Mouse (Mus musculus) forebrain, embryonic 15.5 days (tissue): ENCODE measurements around the gene Cxadr. TPM values are rescaled to one million over a fixed set of nuclear protein-coding genes. Genes with fewer than 3 reads are reported as not detected.

Source experiments
- ATAC-seq: fragments of 200-750 bp; cut with Nextera tagmentation; replicated peaks from 2 replicates; pipeline ENCODE4 v1.8.0; 2017; ENCODE audit warnings: mild to moderate bottlenecking, moderate TSS enrichment, moderate library complexity
- H3K27ac ChIP-seq: fragments of 300-500 bp; sonication (generic); replicated peaks from 2 replicates; pipeline ENCODE4 v1.5.1; 2015; ENCODE audit warnings: mild to moderate bottlenecking, inconsistent platforms
- H3K27me3 ChIP-seq: fragments of 300-500 bp; sonication (generic); 2 replicates; pipeline ENCODE4 v1.6.1; 2015; ENCODE audit warnings: inconsistent platforms
- H3K36me3 ChIP-seq: fragments of 300-500 bp; sonication (generic); 2 replicates; pipeline ENCODE4 v1.6.1; 2015; ENCODE audit warnings: mild to moderate bottlenecking, inconsistent platforms
- H3K4me1 ChIP-seq: fragments of 300-500 bp; sonication (generic); 2 replicates; pipeline ENCODE4 v1.6.1; 2015; ENCODE audit warnings: inconsistent platforms
- H3K4me2 ChIP-seq: fragments of 300-500 bp; sonication (generic); replicated peaks from 2 replicates; pipeline ENCODE4 v1.6.1; 2015; ENCODE audit warnings: mild to moderate bottlenecking, inconsistent platforms
- H3K4me3 ChIP-seq: fragments of 300-500 bp; sonication (generic); 2 replicates; pipeline ENCODE4 v1.5.1; 2015; ENCODE audit warnings: mild to moderate bottlenecking, inconsistent platforms
- H3K9ac ChIP-seq: fragments of 300-500 bp; sonication (generic); replicated peaks from 2 replicates; pipeline ENCODE4 v1.6.1; 2015; ENCODE audit warnings: mild to moderate bottlenecking, inconsistent platforms
- H3K9me3 ChIP-seq: fragments of 300-500 bp; sonication (generic); 2 replicates; pipeline ENCODE4 v1.6.1; 2016; ENCODE audit warnings: inconsistent platforms
- WGBS: fragments of 180-500 bp; shearing (Covaris S2); methylation state at CpG from one replicate; pipeline ENCODE4 v1.1.7; 2015; ENCODE audit warnings: mixed read lengths; 5-methylcytosine and 5-hydroxymethylcytosine counted together
- polyA plus RNA-seq: library from polyadenylated mRNA; unstranded; fragments of >200 nt; fragmentation: Nextera tagmentation; extraction: Ambion mirVana; gene quantifications from 2 replicates; pipeline ENCODE4 v1.2.1, GENCODE M21; 2015

Gene Cxadr
- polyA plus RNA-seq, 1 experiment from 2014 or later = 147 TPM

DNA sequence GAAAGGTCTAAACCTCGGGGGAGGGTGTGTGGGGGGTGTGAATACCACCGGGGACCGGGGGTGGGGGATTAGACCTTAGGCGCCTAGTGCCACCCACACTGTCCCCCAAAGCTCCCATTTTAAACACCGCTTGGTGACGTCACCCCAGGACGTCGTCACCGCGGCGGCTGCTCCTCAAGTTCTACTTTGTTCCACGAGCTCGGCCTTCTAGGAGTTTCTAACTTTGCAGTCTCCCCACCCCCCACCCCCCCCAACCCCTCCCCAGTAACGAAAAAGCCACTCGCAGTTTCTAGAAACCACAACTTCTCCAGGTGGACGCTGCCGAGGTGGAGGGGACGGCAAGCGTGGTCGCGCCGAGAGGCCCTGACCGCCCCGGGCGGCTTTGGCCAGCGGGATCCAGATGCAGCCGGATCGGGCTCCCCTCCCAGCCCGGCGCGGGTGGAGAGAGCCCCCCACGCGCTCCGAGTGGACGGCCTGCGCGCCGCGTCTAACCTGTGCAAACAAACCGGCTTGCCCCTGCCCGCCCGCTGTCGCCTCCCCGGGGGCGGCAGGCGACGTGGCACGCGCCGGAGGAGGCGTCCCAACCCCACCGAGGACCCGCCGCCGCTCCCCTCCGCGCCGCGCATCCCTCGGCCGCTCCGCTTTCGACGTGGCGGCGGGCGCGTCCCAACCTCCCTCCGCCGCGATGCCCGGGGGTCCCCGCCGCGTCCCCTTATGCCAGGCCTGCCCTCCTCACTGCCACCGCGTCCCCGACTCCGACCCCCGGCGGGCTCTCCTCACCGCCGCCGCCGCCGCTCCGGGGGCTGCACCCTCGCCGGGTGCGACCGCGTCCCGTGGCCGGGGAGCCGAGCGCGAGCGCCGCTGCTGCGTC lies 74.8 kb downstream of the Cxadr start:
- Histone ChIP-seq H3K36me3 (no peaks in the 10 kb centered on the region), H3K4me2 (peak overlapping the region; percentile 63), H3K9me3 (no peaks in the 10 kb centered on the region), H3K4me3 (peak overlapping the region; percentile 96), H3K9ac (peak overlapping the region; percentile 71), H3K4me1 (peaks cover 5% of the 10 kb centered on the region), H3K27ac (peak overlapping the region; percentile 36; the same call in 1 of the 2 replicates), H3K27me3 (no peaks in the 10 kb centered on the region)
- WGBS = under 1% methylated on average over 99 of the region's 100 CpGs
- ATAC-seq = peak; percentile 62

DNA sequence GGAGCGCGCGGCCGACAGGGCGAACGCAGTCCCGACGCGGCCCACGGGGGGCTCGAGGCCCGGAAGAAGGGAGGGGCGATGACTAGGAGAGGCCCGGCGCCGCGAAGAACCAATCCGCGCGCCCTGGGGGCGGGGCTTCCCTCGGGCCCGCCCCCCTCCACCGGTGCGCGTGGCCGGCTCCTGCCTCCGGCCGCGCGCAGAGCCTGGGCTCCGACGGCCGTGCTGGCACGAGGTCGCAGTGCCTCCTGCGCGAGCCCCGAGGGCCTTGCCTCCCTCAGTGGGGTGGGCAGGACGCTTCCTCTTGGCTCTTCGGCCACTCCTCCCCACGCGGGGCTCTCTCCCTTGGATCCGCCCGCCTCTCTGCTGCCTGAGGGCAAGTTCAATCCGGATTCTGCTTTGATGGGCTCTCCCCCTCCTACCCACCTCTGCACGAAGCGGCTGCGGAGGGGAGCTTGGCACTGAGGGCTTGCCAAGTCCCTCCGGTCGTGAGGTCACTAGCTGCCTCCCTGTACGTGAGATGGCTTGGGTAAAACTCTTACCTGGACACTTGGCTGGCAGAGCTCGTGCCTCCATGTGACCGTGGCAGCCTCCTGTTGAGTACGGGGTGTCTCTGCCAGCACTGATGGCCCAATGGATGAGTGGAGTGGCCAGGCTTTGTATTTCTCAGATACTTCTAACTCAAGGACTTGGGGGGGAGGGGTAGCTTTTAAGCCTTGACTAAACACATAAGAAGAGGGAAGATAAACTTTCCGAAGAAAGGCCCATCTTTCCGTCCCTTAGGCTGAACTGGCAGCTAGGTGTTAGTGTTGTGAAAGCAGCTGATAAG lies 75.7 kb downstream of the Cxadr start, which contains the start of gene Btg3:
TSS of gene Btg3 (minus strand) at position 448 of the 826 bp plus-strand sequence.
- Histone ChIP-seq H3K9ac (peak within 1 kb of the TSS; percentile 71), H3K4me2 (peak within 1 kb of the TSS; percentile 63), H3K4me1 (peaks cover 5% of the 10 kb centered on the region), H3K9me3 (no peaks in the 10 kb centered on the region), H3K27me3 (no peaks in the 10 kb centered on the region), H3K27ac (peak within 1 kb of the TSS; percentile 36; the same call in 1 of the 2 replicates), H3K4me3 (peak within 1 kb of the TSS; percentile 96), H3K36me3 (no peaks in the 10 kb centered on the region)
- 2% methylated on average over 57 of the region's 57 CpGs for WGBS
- ATAC-seq = peak; percentile 98

- no peak overlapping the region for H3K4me3 ChIP-seq
- 95% methylated on average over 5 of the region's 5 CpGs for WGBS
- H3K27ac ChIP-seq = no peak overlapping the region
- H3K9ac ChIP-seq = no peak overlapping the region
- peaks cover 5% of the 10 kb centered on the region for H3K4me1 ChIP-seq
- ATAC-seq = no peak
- H3K9me3 ChIP-seq = no peaks in the 10 kb centered on the region
- H3K36me3 ChIP-seq = no peaks in the 10 kb centered on the region
- H3K27me3 ChIP-seq = no peaks in the 10 kb centered on the region
- no peak overlapping the region for H3K4me2 ChIP-seq
Measured at GRCm38 (mm10) chr16:78378493-78378892, 77.2 kb downstream of the Cxadr start.

DNA sequence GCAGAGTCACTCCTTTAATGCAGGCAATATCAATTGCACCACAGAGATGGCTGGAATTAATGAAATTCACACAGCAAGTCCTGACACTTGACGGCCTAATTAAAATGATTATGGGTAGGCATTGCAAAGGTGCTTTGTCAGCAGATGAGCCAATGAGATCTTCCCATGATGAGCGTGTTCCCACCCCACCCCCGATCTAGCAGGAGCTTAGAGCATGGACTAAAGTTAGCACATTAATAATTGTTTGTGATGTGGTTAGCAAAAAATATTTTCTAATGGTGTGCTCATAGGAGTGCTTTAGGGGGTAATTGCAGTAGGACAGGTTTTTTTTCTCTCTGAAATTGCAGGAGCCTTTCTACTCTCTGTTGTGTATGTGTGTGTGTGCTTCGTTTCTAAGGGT lies 87.8 kb downstream of the Cxadr start:
- Histone ChIP-seq H3K9me3 (no peaks in the 10 kb centered on the region), H3K27ac (no peak overlapping the region), H3K36me3 (no peaks in the 10 kb centered on the region), H3K27me3 (no peaks in the 10 kb centered on the region), H3K4me3 (no peak overlapping the region), H3K4me2 (no peak overlapping the region), H3K4me1 (no peaks in the 10 kb centered on the region), H3K9ac (no peak overlapping the region)
- WGBS = 50% methylated on average over 4 of the region's 4 CpGs
- ATAC-seq = no peak

- Histone ChIP-seq H3K27me3 (no peaks in the 10 kb centered on the region), H3K4me2 (no peak overlapping the region), H3K36me3 (no peaks in the 10 kb centered on the region), H3K9me3 (no peaks in the 10 kb centered on the region), H3K9ac (no peak overlapping the region), H3K27ac (no peak overlapping the region), H3K4me1 (no peaks in the 10 kb centered on the region), H3K4me3 (no peak overlapping the region)
- 72% methylated on average over 3 of the region's 3 CpGs for WGBS
- ATAC-seq = no peak
Measured at GRCm38 (mm10) chr16:78389986-78390385, 88.7 kb downstream of the Cxadr start.

- H3K9me3 ChIP-seq = no peaks in the 10 kb centered on the region
- H3K27ac ChIP-seq = no peak overlapping the region
- WGBS = 56% methylated on average over 2 of the region's 2 CpGs
- no peaks in the 10 kb centered on the region for H3K4me1 ChIP-seq
- ATAC-seq = no peak
- no peaks in the 10 kb centered on the region for H3K36me3 ChIP-seq
- no peak overlapping the region for H3K4me3 ChIP-seq
- H3K9ac ChIP-seq = no peak overlapping the region
- no peaks in the 10 kb centered on the region for H3K27me3 ChIP-seq
- no peak overlapping the region for H3K4me2 ChIP-seq
Measured at GRCm38 (mm10) chr16:78391354-78391753, 90.1 kb downstream of the Cxadr start.

DNA sequence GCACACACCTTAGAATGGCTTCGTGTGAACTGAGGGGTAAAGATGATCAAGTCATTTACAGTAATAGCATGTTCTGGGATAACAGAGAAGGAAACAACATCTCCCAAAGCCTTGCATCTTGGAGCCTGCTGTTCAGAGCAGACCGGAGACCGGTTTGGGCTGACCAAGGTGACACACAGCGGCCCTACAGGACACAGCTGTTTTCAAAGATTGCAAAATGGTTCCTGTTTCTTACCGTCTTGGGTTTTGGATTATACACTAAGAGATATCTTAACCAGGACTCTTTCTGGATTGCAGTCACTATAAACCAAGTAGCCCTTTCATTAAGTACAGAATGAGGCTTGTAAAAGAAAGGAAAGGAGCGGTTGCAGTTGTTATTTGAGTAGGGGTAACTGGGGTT lies 97.4 kb downstream of the Cxadr start:
- no peak overlapping the region for H3K4me2 ChIP-seq
- H3K27ac ChIP-seq = no peak overlapping the region
- H3K9ac ChIP-seq = no peak overlapping the region
- H3K36me3 ChIP-seq = no peaks in the 10 kb centered on the region
- H3K27me3 ChIP-seq = no peaks in the 10 kb centered on the region
- 95% methylated on average over 6 of the region's 6 CpGs for WGBS
- H3K4me1 ChIP-seq = no peaks in the 10 kb centered on the region
- no peak for ATAC-seq
- no peaks in the 10 kb centered on the region for H3K9me3 ChIP-seq
- H3K4me3 ChIP-seq = no peak overlapping the region

DNA sequence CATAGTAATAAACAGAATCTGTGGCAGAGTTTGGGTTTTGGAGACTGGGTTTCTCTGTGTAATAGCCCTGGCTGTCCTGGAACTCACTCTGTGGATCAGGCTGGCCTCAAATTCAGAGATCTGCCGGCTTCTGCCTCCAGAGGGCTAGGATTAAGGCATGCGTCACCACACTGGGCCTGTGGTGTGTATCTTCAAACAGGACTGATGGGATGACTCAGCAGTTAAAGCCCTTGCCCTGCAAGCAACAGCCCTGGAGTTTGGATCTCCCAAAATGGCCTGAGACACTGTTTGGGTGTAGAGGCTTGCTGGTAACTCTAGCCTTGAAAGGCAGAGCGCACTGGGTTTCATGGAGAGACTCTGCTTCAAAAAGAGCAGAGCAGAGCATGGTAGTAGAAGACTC lies 98.1 kb downstream of the Cxadr start:
- no peak overlapping the region for H3K9ac ChIP-seq
- H3K27me3 ChIP-seq = no peaks in the 10 kb centered on the region
- no peak for ATAC-seq
- no peak overlapping the region for H3K27ac ChIP-seq
- WGBS = 93% methylated on average over 3 of the region's 3 CpGs
- H3K4me3 ChIP-seq = no peak overlapping the region
- no peak overlapping the region for H3K4me2 ChIP-seq
- H3K9me3 ChIP-seq = no peaks in the 10 kb centered on the region
- no peaks in the 10 kb centered on the region for H3K36me3 ChIP-seq
- no peaks in the 10 kb centered on the region for H3K4me1 ChIP-seq

- Histone ChIP-seq H3K9ac (no peak overlapping the region), H3K4me1 (no peaks in the 10 kb centered on the region), H3K4me2 (no peak overlapping the region), H3K36me3 (no peaks in the 10 kb centered on the region), H3K27ac (no peak overlapping the region), H3K4me3 (no peak overlapping the region), H3K27me3 (no peaks in the 10 kb centered on the region), H3K9me3 (no peaks in the 10 kb centered on the region)
- no peak for ATAC-seq
- 62% methylated on average over 2 of the region's 2 CpGs for WGBS
Measured at GRCm38 (mm10) chr16:78402316-78402715, 101.0 kb downstream of the Cxadr start.

DNA sequence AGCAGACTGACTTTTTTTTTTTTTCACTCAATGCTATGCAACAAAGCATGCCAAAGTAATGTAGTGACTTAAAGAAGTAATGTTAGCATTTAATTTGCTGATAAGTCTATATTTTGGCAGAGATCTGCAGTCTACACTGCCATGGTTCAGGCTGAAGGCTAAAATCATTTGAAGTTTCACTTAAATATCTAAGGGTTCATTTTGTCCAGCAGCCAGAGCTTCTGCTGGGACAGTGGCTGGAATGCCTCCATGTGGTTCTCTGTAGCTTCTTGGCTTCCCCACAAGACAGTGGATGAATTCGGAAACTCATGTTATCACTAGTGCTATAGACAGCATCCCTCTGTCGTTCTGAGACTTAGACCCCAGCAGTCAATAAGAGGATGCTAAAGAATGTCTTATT lies 105.4 kb downstream of the Cxadr start:
- Histone ChIP-seq H3K9me3 (no peaks in the 10 kb centered on the region), H3K9ac (no peak overlapping the region), H3K27me3 (no peaks in the 10 kb centered on the region), H3K4me2 (no peak overlapping the region), H3K4me1 (no peaks in the 10 kb centered on the region), H3K27ac (no peak overlapping the region), H3K36me3 (no peaks in the 10 kb centered on the region), H3K4me3 (no peak overlapping the region)
- 77% methylated on average over 2 of the region's 2 CpGs for WGBS
- no peak for ATAC-seq

DNA sequence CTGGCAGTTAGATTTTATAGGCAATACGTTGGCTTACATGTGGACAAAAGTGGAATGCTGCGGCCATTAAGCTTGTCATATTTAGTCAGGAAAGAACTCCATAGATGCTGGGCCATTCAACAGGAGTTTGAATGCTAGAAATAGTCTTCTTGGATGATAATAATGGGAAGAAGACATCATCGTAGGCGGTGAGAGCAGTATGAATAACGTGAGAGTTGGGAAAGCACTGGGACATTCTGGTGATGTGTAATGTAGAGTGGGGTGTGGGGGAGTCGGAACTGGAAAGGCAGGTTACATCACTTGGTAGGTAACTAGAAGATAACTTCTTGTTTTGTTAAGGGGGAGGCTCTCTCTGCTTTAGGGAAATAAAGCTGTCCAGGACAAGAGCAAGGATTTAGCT lies 106.6 kb downstream of the Cxadr start:
- Histone ChIP-seq H3K4me1 (no peaks in the 10 kb centered on the region), H3K27me3 (no peaks in the 10 kb centered on the region), H3K9me3 (no peaks in the 10 kb centered on the region), H3K4me2 (no peak overlapping the region), H3K36me3 (no peaks in the 10 kb centered on the region), H3K27ac (no peak overlapping the region), H3K4me3 (no peak overlapping the region), H3K9ac (no peak overlapping the region)
- 92% methylated on average over 6 of the region's 6 CpGs for WGBS
- no peak for ATAC-seq
